Mouse (Mus musculus): ENCODE measurements around the gene Insl5. TPM values are rescaled to one million over a fixed set of nuclear protein-coding genes. Genes with fewer than 3 reads are reported as not detected.
A peak's percentile ranks its signal among the peaks of the same experiment; 100 is the strongest.

Gene Insl5
- total RNA-seq (2021): not detected
- long read RNA-seq, experiment 1: 0 reads
- long read RNA-seq, experiment 2: 0 reads

- DNase-seq (ENCODE audit: low spot score in 2 of 2): no peak
These were observed at the start of gene Insl5 for GRCm38 (mm10) chr4:103026621-103027020. Insl5 (minus strand) TSS chr4:103026842.

DNA sequence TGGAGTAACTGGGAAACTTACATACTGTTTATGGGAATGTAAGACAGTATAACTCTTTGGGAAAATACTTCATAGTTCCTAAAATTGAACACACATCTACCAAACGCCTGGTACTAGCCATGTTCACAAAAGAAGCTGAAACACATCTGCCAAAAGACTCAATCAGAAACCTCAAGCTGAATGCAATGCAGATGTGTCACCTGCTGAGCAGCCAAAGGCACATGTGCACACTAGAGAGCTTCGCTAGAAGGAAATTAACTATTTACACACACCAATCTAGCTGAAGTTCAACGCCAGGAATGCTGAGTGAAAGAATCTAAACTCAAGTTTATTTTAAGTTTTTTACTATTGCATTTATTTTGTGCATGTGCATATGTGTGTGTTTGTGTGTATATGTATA, 44.0 kb upstream of the Insl5 start:
- DNase-seq (ENCODE audit: low spot score in 2 of 2): no peak

DNA sequence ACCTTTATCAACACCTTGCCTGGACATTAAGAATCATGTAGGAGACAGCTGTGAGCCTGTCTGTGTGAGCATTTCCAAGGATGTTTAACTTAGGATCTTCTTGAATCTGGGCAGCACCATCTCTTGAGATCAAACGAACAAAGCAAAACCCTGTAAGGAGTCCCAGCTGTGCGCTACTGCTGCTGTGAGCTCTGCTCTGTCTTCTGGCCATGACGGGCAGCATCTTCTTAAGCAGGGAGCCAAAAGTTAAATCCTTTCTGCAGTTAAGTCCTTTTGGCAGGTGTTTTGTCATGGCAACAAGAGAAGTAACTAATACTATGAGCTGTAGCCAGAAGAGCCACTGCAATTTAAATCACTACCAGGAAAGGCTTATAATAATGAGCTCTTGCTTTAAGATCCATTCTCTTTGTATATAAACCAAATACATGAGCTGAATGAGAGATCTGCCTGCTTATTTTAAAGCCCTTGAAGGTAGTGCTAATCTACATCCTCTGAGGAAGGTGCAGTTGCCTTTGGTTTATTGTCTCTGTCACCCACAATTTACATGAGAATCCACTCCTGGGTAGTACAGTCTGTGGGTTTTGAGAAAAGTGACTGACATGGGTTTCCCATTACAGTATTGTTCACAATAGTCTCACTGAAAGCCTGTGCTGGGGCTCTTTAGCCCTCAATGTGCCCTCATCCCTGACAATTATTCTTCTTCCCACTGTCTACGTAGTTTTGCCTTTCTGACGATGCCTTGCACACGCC, 41.4 kb upstream of the Insl5 start:
- DNase-seq (ENCODE audit: low spot score in 2 of 2): no peak

- no peak for DNase-seq (ENCODE audit: low spot score in 2 of 2)
These were observed 38.3 kb upstream of the Insl5 start for GRCm38 (mm10) chr4:103064976-103065375.

DNA sequence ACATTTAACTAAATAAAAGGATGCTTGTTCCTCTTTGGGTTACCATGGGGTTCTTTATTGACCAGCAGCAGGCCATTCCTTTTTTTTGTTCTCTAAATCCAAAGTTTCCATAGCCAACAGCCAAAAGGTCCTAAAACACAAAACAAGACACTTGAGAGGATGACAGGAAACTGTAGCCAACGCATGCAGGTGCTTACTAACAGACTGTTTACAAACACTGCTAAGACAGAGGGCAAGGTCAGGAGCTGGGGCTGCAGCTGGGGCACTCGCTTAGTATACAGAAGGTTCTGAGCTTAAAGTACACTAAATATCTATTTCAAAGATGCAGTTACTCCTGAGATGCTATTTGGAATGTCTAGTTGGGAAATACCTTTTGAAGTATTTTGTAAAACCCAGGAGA, 37.8 kb upstream of the Insl5 start:
- no peak for DNase-seq (ENCODE audit: low spot score in 2 of 2)

DNA sequence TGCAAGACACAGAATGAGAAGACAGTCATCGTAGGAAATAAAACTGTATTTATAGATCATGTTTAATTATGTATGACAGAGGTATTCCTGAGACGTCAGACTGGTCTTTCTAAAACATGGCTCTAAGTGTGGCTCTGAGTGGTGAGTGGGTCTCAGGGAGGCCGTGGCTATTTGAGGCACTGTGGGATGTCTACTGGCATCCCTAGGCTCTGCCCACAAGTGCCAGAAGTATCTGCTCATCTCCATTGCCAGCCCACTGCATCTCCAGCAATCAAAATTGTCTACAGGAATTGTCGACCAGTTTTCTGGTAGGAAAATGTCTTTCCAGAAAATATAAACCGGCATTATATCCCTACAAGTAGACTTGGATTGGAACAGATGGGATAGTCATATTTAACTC, 30.3 kb upstream of the Insl5 start:
- no peak for DNase-seq (ENCODE audit: low spot score in 2 of 2)

DNA sequence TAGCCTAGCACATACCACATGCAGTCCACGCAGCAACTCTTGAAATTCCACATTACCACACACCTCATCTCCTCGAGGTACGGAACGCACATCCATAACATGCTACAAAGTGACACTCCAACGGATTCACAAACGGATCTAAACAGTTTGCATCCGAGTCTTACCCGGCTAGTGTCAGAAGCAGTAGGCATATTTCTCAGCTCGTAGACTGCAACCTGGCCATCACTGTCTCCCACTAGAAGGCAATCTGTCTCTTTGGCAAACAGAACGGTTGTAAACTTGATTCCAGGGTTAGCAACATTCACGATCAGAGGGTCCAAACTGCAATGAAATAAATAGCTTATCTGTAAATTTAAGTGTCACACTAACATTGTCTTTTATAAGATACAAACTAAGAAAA, 21.4 kb upstream of the Insl5 start:
- peak in 1 of 2 experiments; percentile 48 for DNase-seq (ENCODE audit: low spot score in 2 of 2)

DNA sequence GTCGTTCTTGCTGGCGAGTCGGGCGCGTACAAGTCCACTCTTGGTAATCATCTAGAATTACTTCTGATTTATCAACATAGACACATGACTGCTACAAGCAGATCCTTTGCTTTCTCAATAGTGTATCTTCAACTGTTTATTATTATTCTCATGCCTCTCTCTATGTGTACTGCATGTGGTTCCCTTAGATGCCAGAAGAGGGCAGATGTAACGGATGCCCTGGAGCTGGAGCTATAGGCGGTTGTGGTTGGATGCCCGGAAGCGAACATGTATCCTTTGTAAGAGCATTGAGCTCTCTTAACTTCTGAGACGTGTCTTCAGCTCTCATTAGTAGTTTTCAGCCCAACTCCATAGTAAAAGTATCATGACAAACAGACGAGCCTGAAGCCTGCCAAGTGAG, 16.4 kb upstream of the Insl5 start:
- DNase-seq (ENCODE audit: low spot score in 2 of 2): no peak

DNA sequence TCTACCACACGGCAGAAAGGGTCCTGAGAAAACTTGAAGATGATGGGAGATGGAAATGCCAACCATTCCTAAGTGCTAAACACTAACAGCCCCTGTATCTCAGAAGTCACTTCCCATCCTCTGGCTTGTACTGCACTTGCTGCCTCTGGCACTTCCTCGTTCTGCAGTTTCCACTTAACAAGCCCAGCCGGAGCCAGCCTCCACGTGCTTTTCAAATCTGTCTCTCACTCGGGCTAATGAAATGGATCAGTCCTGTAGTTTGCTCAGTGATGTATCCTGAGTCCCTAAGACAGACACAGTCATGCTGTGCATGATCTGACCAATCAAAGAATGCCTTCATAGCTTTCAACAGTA, 13.2 kb upstream of the Insl5 start:
- DNase-seq (ENCODE audit: low spot score in 2 of 2): no peak

DNA sequence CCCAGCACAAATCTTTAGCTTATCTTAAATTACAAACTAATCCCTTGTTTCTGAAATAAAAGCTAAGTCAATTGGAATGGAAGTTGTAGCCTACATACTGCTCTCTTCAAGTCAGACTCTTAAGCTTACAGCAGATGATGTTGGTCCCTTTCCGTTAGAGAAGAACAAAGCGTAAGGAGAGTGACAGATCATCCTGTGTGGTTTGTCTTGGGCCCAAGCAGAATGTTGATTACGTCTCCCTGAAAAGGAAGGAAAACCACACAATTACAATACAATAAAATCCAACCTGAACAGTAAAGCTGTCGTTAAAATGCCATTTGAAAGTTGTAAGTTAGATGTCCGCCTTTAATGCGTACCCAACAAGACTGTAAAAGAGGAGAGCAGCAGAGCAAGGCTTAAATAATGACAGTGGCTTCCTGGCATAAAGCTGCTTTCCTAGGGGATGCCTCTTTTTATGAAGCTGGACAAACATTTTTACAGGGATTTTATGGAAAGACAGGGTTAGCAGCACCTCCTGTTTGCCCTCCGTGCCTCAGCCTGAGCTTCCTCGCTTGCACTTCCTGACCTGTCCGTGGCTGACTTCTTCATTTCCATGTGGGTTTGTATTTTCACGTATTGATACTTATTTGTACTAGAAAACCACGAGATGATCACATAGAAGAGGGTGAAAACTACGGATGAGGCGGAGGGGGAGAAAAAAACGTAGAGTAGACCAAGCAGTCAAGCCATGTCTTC, 12.6 kb upstream of the Insl5 start:
- DNase-seq (ENCODE audit: low spot score in 2 of 2): no peak

DNA sequence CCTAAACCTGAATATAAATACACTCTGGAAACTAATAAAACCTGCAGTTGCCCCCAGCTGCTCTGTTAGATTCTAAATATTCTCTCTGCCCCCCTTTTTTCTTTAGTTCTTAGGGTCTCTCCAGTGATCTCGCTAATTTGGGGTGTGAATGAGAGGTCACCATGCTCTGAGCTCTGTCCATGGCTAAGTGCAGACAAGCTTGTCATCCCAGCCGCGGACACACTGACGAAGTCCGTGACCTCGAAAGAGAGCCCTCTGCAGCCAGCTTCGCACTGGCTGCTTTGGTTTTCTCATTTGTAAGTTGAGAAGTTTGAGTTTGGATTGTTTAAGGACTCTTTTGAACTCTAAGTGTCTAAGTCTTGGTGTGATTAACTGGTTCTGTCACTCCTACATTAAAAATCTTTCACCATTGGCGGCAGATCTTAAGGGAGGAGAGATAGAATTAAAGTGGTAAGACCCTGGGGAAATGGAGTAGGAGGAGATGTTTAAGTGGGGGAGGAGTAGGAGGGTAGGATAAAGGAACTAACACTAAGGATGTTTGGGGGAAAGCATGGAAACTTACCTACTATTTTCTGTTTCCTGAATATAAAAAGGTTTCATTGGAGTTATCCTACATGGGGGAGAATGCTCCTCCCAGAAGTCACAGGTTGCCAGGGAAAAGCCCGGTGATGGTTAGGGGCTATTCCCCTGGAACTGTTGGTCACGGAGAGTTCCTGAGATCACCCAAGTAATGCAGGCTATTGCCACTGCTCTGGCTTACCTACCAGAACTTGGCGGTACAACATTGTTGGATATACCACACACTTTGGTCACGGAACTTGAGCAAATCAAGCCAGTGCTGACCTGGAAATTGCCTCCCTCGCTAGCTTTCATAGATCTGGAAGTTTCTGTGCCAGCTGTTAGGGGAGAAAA, 1.8 kb upstream of the Insl5 start:
- DNase-seq (ENCODE audit: low spot score in 2 of 2): no peak

DNA sequence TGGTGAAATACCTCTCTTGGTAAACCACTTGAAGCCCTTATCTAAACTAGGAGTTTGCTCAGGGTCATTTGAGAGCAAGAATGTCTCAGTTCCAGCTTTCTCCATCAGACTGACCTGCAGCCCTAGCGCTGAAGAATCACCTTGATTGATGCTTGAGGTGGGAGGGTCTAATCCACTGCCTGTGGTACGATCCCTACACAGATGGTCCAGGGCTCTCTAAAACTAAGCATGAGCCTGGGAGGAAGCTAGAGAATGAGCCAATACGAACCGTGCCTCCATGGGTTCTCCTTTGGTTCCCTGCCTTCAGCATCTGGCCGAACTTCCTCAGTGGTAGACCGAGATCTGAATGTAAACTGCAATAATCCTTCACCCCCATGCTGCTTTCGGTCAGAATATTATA, 1.1 kb upstream of the Insl5 start:
- no peak for DNase-seq (ENCODE audit: low spot score in 2 of 2)

- DNase-seq (ENCODE audit: low spot score in 2 of 2): no peak
These were observed 13.2 kb downstream of the Insl5 start for GRCm38 (mm10) chr4:103013490-103013889.

- DNase-seq (ENCODE audit: low spot score in 2 of 2): peak in 1 of 2 experiments; percentile 9
These were observed 14.8 kb downstream of the Insl5 start for GRCm38 (mm10) chr4:103011823-103012222.

GRCm38 (mm10) chr4:103010734-103011133, 15.9 kb downstream of the Insl5 start:
- no peak for DNase-seq (ENCODE audit: low spot score in 2 of 2)

DNA sequence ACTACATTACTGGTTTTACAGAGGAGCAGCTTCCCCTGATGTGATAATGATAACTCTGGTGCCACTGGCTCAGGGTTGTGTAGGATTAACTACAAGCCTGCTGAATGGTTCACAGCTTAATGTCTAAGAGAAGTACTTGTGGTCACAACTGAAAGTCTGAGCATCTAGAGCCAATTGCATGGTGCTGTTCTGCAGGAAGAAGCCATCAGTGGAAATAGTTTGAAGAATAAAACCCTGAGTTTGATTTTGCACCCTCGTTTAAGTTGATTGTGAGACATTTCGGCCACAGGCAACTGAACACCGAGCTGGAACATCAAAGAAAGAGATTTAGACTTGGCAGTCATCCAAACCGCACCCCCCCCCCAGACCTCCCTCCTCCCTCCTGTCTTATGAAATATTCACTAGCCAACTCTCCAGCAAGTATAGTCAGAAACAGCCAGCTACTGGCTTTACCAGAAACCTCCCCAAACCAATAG, 19.7 kb downstream of the Insl5 start:
- DNase-seq (ENCODE audit: low spot score in 2 of 2): no peak

- DNase-seq (ENCODE audit: low spot score in 2 of 2): no peak
These were observed 20.4 kb downstream of the Insl5 start for GRCm38 (mm10) chr4:103006266-103006665.

GRCm38 (mm10) chr4:103005190-103005945, 21.3 kb downstream of the Insl5 start:
- DNase-seq (ENCODE audit: low spot score in 2 of 2): no peak

DNA sequence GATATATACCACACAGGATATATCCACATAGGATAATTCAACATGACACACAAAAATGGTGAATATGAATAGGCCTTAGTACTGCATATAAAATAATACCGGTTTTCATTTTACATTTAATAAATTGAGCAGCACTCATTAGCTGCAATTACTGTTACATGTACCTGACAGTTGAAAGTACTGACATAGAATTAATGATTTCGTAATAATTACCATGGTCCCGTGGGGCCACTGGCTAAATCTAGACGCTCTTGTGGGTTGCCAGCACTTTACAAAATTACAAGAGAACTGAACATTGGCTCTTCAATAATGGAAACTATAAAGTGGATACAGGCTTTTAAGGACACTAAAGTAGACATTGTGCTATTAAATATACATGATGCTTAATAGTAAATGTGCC, 22.0 kb downstream of the Insl5 start:
- DNase-seq (ENCODE audit: low spot score in 2 of 2): no peak

GRCm38 (mm10) chr4:102991685-102992084, 35.0 kb downstream of the Insl5 start:
- no peak for DNase-seq (ENCODE audit: low spot score in 2 of 2)

Data from layer of hippocampus, postnatal 14 days (tissue).